Mouse (Mus musculus) central nervous system, embryonic 18 days (tissue): Measurements from ENCODE around the gene Nlrp14. TPM values are rescaled to one million over a fixed set of nuclear protein-coding genes. Genes with fewer than 3 reads are reported as not detected.

Experiments used
- polyA plus RNA-seq: library from polyadenylated mRNA; depleted of rRNA; stranded (reverse); fragments of >200 nt; gene quantifications from 2 replicates; pipeline ENCODE4 v1.2.3, GENCODE M21; 2012; rRNA removed

Nlrp14 gene
- not detected in 2 replicates for polyA plus RNA-seq

GRCm38 (mm10) chr7:107166690-107167089 lies at the start of gene Nlrp14:
Gene Nlrp14, plus strand, starts transcription at chr7:107166990.

GRCm38 (mm10) chr7:107130983-107131382 lies 35.8 kb upstream of the Nlrp14 start, which contains the start of gene Olfr715:
Gene Olfr715, minus strand, starts transcription at chr7:107131083.

GRCm38 (mm10) chr7:107138027-107138426 lies 28.8 kb upstream of the Nlrp14 start, which contains the start of gene Olfr716:
Gene Olfr716, plus strand, starts transcription at chr7:107138327.

DNA sequence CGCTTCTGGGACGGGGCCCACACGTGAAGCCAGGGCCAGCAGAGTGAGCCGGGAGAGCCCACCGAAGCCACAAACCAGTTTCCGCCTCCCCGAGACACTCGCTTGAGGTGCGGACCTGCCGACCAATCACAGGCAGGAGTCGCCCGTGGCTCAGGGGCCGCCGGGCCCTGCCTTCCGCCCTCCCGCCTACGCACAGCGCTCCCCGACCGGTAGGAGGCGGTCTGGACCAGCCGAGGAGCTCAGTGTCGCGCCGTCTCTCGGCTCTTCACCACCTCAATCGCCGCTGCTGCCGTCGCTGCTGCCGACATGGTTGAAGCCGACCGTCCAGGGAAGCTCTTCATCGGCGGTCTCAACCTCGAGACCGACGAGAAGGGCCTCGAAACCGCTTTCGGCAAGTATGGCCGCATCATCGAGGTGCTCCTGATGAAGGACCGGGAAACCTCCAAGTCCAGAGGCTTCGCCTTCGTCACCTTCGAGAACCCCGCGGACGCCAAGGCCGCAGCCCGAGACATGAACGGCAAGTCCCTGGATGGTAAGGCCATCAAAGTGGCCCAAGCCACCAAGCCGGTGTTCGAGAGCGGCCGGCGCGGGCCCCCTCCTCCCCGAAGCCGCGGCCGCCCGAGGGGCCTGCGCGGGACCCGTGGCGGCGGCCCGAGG lies 42.5 kb downstream of the Nlrp14 start, which contains the start of gene Rbmxl2:
Gene Rbmxl2, plus strand, starts transcription at position 242 of the 657 bp plus-strand sequence.

Other genes with a start within 250 kb of the Nlrp14 start
- not detected in 2 replicates for gene Olfr709-ps1, start 234.8 kb upstream of the Nlrp14 start, polyA plus RNA-seq
- not detected in 2 replicates for gene Olfr710, start 218.7 kb upstream of the Nlrp14 start, polyA plus RNA-seq
- gene Olfr6, start 203.1 kb upstream of the Nlrp14 start, polyA plus RNA-seq, result not detected in 2 replicates
- not detected in 2 replicates for gene Olfr711, start 191.5 kb upstream of the Nlrp14 start, polyA plus RNA-seq
- not detected in 2 replicates for gene Olfr2, start 160.9 kb upstream of the Nlrp14 start, polyA plus RNA-seq
- gene Olfr713, start 135.8 kb upstream of the Nlrp14 start, polyA plus RNA-seq, result not detected in 2 replicates
- not detected in 2 replicates for gene Olfr714, start 96.0 kb upstream of the Nlrp14 start, polyA plus RNA-seq
- not detected in 2 replicates for gene Olfr17, start 73.8 kb upstream of the Nlrp14 start, polyA plus RNA-seq
- not detected in 2 replicates for gene Olfr715b, start 56.6 kb upstream of the Nlrp14 start, polyA plus RNA-seq
- not detected in 2 replicates for gene Olfr715, start 35.9 kb upstream of the Nlrp14 start, polyA plus RNA-seq
- not detected in 2 replicates for gene Olfr716, start 28.7 kb upstream of the Nlrp14 start, polyA plus RNA-seq
- gene Rbmxl2, start 42.5 kb downstream of the Nlrp14 start, polyA plus RNA-seq, result not detected in 2 replicates
- 17.6 and 18.6 TPM in 2 replicates for gene Syt9, start 203.7 kb downstream of the Nlrp14 start, polyA plus RNA-seq